In genomic region chr6:54058837-54059236, GRCm38 (mm10) we compare ENCODE assay signal across 15 mouse cellular contexts. TPM values are rescaled to one million over a fixed set of nuclear protein-coding genes. Genes with fewer than 3 reads are reported as not detected.
DNase-seq lines count a peak whose midpoint lies in the region; ATAC-seq and TF ChIP-seq lines count a peak whose summit lies in the region.
"Had no signal": no experiment of that assay in that cellular context is flagged by ENCODE, and none has a peak within 500 bp of the region (broad histone marks: within the 10 kb centered on the region; RNA-seq: fewer than 3 reads in every experiment).

No protein-coding gene starts in this region.

- no peaks in the 10 kb centered on the region for H3K27me3 ChIP-seq in kidney, adult 2 months (replicated peaks; ENCODE audit: control insufficient read depth, insufficient read depth, low read length)
- H3K27me3 ChIP-seq in megakaryocyte, embryonic 14.5 days (replicated peaks) = no peaks in the 10 kb centered on the region
- H3K27me3 ChIP-seq: embryonic facial prominence, embryonic 12.5 days; heart, embryonic 12.5 days; hindbrain, embryonic 12.5 days; midbrain, embryonic 13.5 days had no signal

- no peak overlapping the region for H3K4me3 ChIP-seq in kidney, adult 2 months (ENCODE audit: insufficient read depth, low read depth, low read length)
- peak overlapping the region; percentile 60 for H3K4me3 ChIP-seq in megakaryocyte, embryonic 14.5 days (replicated peaks)
- H3K4me3 ChIP-seq: embryonic facial prominence, embryonic 12.5 days; heart, embryonic 12.5 days; hindbrain, embryonic 12.5 days; midbrain, embryonic 13.5 days had no signal

- H3K9me3 ChIP-seq in megakaryocyte, embryonic 14.5 days = no peaks in the 10 kb centered on the region
- H3K9me3 ChIP-seq: embryonic facial prominence, embryonic 12.5 days; heart, embryonic 12.5 days; hindbrain, embryonic 12.5 days; midbrain, embryonic 13.5 days had no signal

- no peaks in the 10 kb centered on the region; the same call in 1 of the 2 replicates for H3K4me1 ChIP-seq in kidney, adult 2 months (ENCODE audit: control insufficient read depth, insufficient read depth, low read length)
- H3K4me1 ChIP-seq in megakaryocyte, embryonic 14.5 days = peaks cover 91% of the 10 kb centered on the region

- WGBS in kidney, adult 2 months = 59% methylated on average over 8 of the region's 8 CpGs

- ATAC-seq in hematopoietic stem cell, adult 5-6 weeks (replicated peaks in 1 of 2; ENCODE audit: insufficient read depth in 1 of 2, low FRiP score in 2 of 2, low TSS enrichment in 1 of 2, low read depth in 1 of 2, poor library complexity in 2 of 2, severe bottlenecking in 2 of 2) = peak; percentile 43 to 76
- ATAC-seq: intestine, postnatal 0 days; midbrain, embryonic 13.5 days had no signal

- no peak overlapping the region for H3K27ac ChIP-seq in kidney, adult 2 months (ENCODE audit: insufficient read depth, low read depth, low read length)
- H3K27ac ChIP-seq: embryonic facial prominence, embryonic 12.5 days; hindbrain, embryonic 12.5 days; midbrain, embryonic 13.5 days had no signal

- H3K36me3 ChIP-seq in kidney, adult 2 months (ENCODE audit: control insufficient read depth, insufficient read depth, low read length) = no peaks in the 10 kb centered on the region
- H3K36me3 ChIP-seq in megakaryocyte, embryonic 14.5 days (replicated peaks; ENCODE audit: low read length) = no peaks in the 10 kb centered on the region
- H3K36me3 ChIP-seq: embryonic facial prominence, embryonic 12.5 days; heart, embryonic 12.5 days; hindbrain, embryonic 12.5 days; midbrain, embryonic 13.5 days had no signal

- peak; percentile 69 for DNase-seq in kidney, adult 2 months
- DNase-seq in kidney, adult 18-20 months = no peak
- peak; percentile 20 for DNase-seq in adipocyte (ENCODE audit: low spot score)
- no peak for DNase-seq in spleen, postnatal 4 days (ENCODE audit: low spot score in 2 of 2)
- no peak for DNase-seq in frontal cortex, postnatal 14 days (ENCODE audit: low spot score in 2 of 2)
- DNase-seq: cerebellum, adult 11 months; gastrocnemius, postnatal 36 days; lung, postnatal 36 days had no signal

- TF ChIP-seq CTCF in kidney, adult 2 months (conservative IDR thresholded peaks at IDR 0.05; ENCODE audit: insufficient read depth, insufficient read length, low read depth, low read length) = no peak

- TF ChIP-seq POLR2A in kidney, adult 2 months (IDR thresholded peaks at IDR 0.05; ENCODE audit: low read depth, low read length) = no peak

RNA-seq across cellular contexts. Expression of gene Chn2, which starts 19.5 kb away (rescaled TPM):
- polyA plus RNA-seq in kidney, adult 2 months (2012; rRNA removed) = 22.8 and 24.8 TPM in 2 replicates
- total RNA-seq in hematopoietic stem cell, adult 5-6 weeks (2017) = 15.8 and 25.8 TPM in 2 replicates
- polyA plus RNA-seq in megakaryocyte, embryonic 14.5 days (2012; ENCODE audit: insufficient read depth, low replicate concordance) = 4.0 and 9.5 TPM in 2 replicates

Comparison
In these comparisons a context has a peak if more than half of its experiments do, and no peak if none do; other contexts are left out.
1. DNase-seq: peak in kidney, adult 2 months (single experiment) and adipocyte (single experiment); none in kidney, adult 18-20 months (single experiment), spleen, postnatal 4 days (0 of 2) and frontal cortex, postnatal 14 days (0 of 2).